Mouse (Mus musculus) hindbrain, embryonic 10.5 days (tissue): ENCODE data around the gene Lenep. TPM values are rescaled to one million over a fixed set of nuclear protein-coding genes. Genes with fewer than 3 reads are reported as not detected.

Experiments used
- DNase-seq: peaks from one replicate; pipeline ENCODE4 v3.0.0-alpha.2; 2017; ENCODE audit warnings: low spot score
- H3K27ac ChIP-seq: fragments of 300-500 bp; sonication (generic); 2 replicates; pipeline ENCODE4 v1.5.1; 2016; ENCODE audit warnings: mild to moderate bottlenecking, moderate library complexity
- H3K27me3 ChIP-seq: fragments of 300-500 bp; sonication (generic); 2 replicates; pipeline ENCODE4 v1.6.1; 2016; ENCODE audit warnings: mild to moderate bottlenecking; ENCODE audit not compliant: poor library complexity, insufficient read depth, severe bottlenecking
- H3K36me3 ChIP-seq: fragments of 300-500 bp; sonication (generic); 2 replicates; pipeline ENCODE4 v1.6.1; 2016; ENCODE audit warnings: mild to moderate bottlenecking, moderate library complexity
- H3K4me1 ChIP-seq: fragments of 300-500 bp; sonication (generic); replicated peaks from 2 replicates; pipeline ENCODE4 v1.6.1; 2016; ENCODE audit warnings: mild to moderate bottlenecking
- H3K4me3 ChIP-seq: fragments of 300-500 bp; sonication (generic); 2 replicates; pipeline ENCODE4 v1.5.1; 2016; ENCODE audit warnings: mild to moderate bottlenecking, moderate library complexity
- H3K9me3 ChIP-seq: fragments of 300-500 bp; sonication (generic); 2 replicates; pipeline ENCODE4 v1.6.1; 2016; ENCODE audit warnings: mild to moderate bottlenecking, moderate library complexity
- WGBS: fragments of 180-500 bp; shearing (Covaris S2); methylation state at CpG from one replicate; pipeline ENCODE4 v1.1.7; 2016; 5-methylcytosine and 5-hydroxymethylcytosine counted together
- polyA plus RNA-seq: library from polyadenylated mRNA; unstranded; fragments of >200 nt; fragmentation: Nextera tagmentation; extraction: Ambion mirVana; gene quantifications from 2 replicates; pipeline ENCODE4 v1.2.1, GENCODE M21; 2016

Gene Lenep
- polyA plus RNA-seq, 1 experiment from 2014 or later: 1.7 TPM

DNA sequence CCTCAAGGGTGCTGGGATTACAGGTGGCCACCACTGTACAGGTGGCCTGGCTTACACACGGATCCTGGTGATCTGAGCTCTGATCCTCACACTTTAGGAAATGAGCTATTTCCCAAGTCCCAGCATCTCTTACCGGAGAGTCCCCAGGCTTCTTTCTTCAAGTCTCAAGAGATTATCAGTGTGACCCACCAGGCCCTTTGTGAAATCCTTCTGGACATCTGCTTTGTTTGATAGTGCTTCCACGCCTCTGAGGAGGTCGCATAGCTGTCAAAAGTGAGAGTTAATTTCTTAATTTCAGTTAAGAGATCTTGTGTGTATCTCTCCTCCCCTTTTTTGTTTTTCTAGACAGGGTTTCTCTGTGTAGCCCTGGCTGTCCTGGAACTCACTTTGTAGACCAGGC lies 23.3 kb upstream of the Lenep start:
- Histone ChIP-seq H3K9me3 (no peaks in the 10 kb centered on the region), H3K4me3 (no peak overlapping the region), H3K36me3 (peaks cover 57% of the 10 kb centered on the region), H3K27ac (no peak overlapping the region), H3K27me3 (no peaks in the 10 kb centered on the region), H3K4me1 (peaks cover 41% of the 10 kb centered on the region)
- 91% methylated on average over 4 of the region's 4 CpGs for WGBS
- DNase-seq: no peak

GRCm38 (mm10) chr3:89425141-89425525 lies 22.5 kb upstream of the Lenep start:
- H3K36me3 ChIP-seq: peaks cover 57% of the 10 kb centered on the region
- no peaks in the 10 kb centered on the region for H3K27me3 ChIP-seq
- 87% methylated on average over 5 of the region's 5 CpGs for WGBS

DNA sequence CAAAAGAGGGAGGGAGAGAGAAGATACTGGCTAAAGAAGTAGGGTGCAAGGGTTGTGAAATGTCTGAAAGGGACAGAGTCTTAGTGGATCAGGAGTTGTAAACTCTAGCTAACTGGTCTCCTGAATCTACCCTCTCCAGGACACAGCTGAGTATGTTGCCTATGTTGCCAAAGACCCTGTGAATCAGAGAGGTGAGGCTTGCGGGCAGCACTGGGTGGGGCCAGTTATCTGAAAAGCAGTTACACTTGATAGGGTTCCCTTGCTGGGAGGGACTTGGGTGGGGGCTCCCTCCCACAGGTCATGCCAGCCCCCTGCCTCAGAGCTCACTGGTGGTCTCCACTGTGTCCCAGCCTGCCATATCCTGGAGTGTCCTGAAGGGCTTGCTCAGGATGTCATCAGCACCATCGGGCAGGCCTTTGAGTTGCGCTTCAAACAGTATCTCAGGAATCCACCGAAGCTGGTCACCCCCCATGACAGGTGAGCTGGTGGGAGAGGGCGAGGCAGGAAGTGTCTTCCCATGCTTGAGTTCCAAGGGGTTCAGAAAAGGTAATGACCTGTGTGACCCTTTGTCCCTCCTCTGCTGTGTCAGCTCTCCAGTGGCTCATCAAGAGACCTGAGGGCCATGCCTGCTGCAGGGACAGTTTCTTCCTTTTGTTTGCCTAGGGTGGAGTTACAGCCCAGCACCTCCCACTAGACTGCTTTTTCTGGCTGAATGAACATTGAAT lies 22.0 kb upstream of the Lenep start:
- H3K4me1 ChIP-seq: peaks cover 40% of the 10 kb centered on the region
- H3K4me3 ChIP-seq: no peak overlapping the region
- DNase-seq: no peak
- no peaks in the 10 kb centered on the region for H3K27me3 ChIP-seq
- no peak overlapping the region for H3K27ac ChIP-seq
- 88% methylated on average over 5 of the region's 5 CpGs for WGBS
- H3K9me3 ChIP-seq: no peaks in the 10 kb centered on the region
- peaks cover 57% of the 10 kb centered on the region for H3K36me3 ChIP-seq

More at GRCm38 (mm10) chr3:89425141-89425525, 22.5 kb upstream of the Lenep start:
- Histone ChIP-seq H3K27ac (no peak overlapping the region), H3K4me3 (no peak overlapping the region; the same call in 1 of the 2 replicates), H3K9me3 (no peaks in the 10 kb centered on the region), H3K4me1 (peaks cover 40% of the 10 kb centered on the region)
- no peak for DNase-seq

DNA sequence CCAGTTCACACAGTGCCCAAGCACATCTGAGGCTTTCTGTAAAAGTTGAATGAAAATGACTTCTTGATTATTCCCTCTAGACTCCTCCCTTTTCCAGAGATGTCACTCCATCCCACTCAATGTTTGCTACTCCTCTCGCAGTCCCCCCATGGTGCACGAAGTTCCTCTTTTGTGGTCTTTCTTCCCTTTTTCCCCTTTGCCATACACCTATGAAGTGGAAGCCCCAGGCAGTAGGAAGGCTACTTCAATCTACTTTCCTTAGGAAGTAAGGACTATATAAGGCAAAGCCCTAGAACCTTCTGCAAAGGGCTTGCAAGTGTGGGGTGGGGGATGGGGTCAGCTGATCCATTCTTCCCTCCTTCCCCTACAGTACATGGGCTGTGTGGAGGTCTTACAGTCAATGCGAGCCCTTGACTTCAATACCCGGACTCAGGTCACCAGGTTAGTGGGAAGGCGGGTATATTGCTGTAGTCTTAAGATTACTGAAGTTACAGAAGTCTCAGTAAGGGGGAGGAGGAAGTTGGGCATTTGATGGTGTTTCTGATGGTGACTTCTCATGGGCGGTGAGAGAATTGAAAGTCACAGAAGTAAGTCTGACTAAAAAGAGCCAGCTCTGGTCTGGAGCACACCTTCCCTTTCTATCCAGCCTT lies 20.1 kb upstream of the Lenep start:
- no peaks in the 10 kb centered on the region for H3K9me3 ChIP-seq
- H3K27ac ChIP-seq: peak overlapping the region; percentile 86
- H3K36me3 ChIP-seq: peaks cover 48% of the 10 kb centered on the region
- no peak for DNase-seq
- H3K4me1 ChIP-seq: peaks cover 46% of the 10 kb centered on the region
- WGBS: 71% methylated on average over 6 of the region's 6 CpGs
- H3K27me3 ChIP-seq: no peaks in the 10 kb centered on the region
- H3K4me3 ChIP-seq: peak overlapping the region; percentile 54

DNA sequence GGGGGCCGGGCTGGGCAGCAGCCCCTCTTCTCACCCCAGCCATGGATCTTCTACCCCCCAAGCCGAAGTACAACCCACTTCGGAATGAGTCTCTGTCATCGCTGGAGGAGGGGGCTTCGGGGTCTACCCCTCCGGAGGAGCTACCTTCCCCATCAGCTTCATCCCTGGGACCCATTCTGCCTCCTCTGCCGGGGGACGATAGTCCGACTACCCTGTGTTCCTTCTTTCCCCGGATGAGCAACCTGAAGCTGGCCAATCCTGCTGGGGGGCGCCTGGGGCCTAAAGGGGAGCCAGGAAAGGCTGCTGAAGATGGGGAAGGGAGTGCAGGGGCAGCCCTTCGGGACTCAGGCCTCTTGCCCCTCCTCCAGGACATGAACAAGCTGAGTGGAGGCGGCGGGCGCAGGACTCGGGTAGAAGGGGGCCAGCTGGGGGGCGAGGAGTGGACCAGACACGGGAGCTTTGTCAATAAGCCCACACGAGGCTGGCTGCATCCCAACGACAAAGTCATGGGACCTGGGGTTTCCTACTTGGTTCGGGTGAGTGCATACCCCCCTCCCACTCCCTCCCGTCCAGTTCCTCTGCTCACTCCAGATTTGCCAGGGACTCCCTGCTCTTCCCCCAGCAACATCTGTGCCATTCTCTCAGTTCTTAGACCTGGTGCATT lies 19.3 kb upstream of the Lenep start:
- H3K4me3 ChIP-seq: peak overlapping the region; percentile 54
- peak; percentile 21 for DNase-seq
- peaks cover 41% of the 10 kb centered on the region for H3K36me3 ChIP-seq
- peaks cover 46% of the 10 kb centered on the region for H3K4me1 ChIP-seq
- H3K27me3 ChIP-seq: no peaks in the 10 kb centered on the region
- H3K9me3 ChIP-seq: no peaks in the 10 kb centered on the region
- H3K27ac ChIP-seq: peak overlapping the region; percentile 86
- WGBS: 4% methylated on average over 22 of the region's 22 CpGs

DNA sequence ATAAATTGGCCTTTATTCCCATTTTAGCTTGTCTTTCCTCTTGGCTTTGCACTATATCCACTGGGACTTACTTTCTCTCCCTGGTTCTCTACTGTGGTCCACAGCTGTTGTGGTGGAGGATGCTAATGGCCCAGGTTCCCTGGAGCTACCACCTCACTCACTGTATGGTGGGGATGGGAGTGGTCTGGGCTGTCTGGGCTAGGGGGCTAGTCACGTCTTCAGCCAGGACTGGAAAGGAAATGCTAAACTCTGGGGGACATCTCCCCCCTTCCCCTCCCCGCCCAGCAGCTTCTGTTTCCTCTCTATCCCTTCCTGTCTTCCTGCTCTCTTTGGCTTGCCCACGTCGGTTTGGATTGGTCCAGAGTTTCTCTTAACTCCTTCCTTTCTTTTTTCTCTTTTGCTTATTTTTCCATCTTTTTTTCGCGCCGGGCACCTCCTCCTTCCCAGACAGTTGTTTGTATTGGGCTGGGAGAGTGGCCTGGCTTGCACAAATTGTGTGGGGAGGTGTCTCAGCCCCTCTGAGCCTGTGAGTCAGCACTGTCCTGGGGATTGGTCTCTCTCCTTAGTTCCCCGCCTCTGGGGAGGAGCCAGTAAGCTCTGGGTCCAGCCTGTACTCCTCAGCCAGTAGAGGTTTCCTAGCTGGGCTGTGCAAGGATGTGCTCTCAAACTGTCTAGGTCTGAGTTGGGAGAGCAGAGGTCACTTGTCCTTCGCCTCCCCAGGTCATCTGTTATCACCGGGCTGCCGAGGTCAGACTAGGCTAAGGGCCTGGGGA lies 18.6 kb upstream of the Lenep start:
- WGBS: 2% methylated on average over 11 of the region's 11 CpGs
- peak overlapping the region; percentile 86 for H3K27ac ChIP-seq

DNA sequence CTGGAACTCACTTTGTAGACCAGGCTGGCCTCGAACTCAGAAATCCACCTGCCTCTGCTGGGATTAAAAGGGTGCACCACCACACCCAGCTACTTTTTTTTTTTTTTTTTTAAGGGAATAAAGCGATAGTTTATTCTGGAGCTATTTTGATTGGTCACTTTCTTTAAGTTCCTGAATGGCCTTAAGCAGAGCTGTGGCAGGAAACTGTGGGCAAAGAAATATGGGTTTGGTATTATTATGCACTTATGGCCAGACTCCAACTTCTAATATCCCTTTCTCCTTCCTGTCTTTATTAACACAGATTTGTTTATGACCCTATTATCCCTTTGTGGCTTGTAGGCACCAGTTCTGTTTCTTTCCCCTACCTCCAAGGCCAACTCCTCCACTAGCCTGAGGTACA lies 17.8 kb upstream of the Lenep start:
- no peak for DNase-seq
- Histone ChIP-seq H3K9me3 (no peaks in the 10 kb centered on the region), H3K4me1 (peaks cover 55% of the 10 kb centered on the region), H3K27me3 (no peaks in the 10 kb centered on the region), H3K27ac (peak overlapping the region; percentile 86), H3K4me3 (peak overlapping the region; percentile 54), H3K36me3 (peaks cover 37% of the 10 kb centered on the region)
- 69% methylated on average over 2 of the region's 2 CpGs for WGBS

More for the DNA sequence above, 18.6 kb upstream of the Lenep start:
- Histone ChIP-seq H3K4me3 (peak overlapping the region; percentile 54), H3K4me1 (peaks cover 53% of the 10 kb centered on the region), H3K36me3 (peaks cover 37% of the 10 kb centered on the region), H3K9me3 (no peaks in the 10 kb centered on the region), H3K27me3 (no peaks in the 10 kb centered on the region)
- DNase-seq: peak; percentile 77

- peak overlapping the region; percentile 70 for H3K4me3 ChIP-seq
- no peaks in the 10 kb centered on the region for H3K27me3 ChIP-seq
- no peaks in the 10 kb centered on the region for H3K9me3 ChIP-seq
- peak overlapping the region; percentile 96 for H3K27ac ChIP-seq
- peaks cover 55% of the 10 kb centered on the region for H3K4me1 ChIP-seq
- H3K36me3 ChIP-seq: peaks cover 37% of the 10 kb centered on the region
- 35% methylated on average over 3 of the region's 3 CpGs for WGBS
- no peak for DNase-seq
Measured at GRCm38 (mm10) chr3:89419981-89420380, 17.4 kb upstream of the Lenep start.

- H3K27ac ChIP-seq: peak overlapping the region; percentile 96
- no peaks in the 10 kb centered on the region for H3K27me3 ChIP-seq
- H3K4me1 ChIP-seq: peaks cover 55% of the 10 kb centered on the region
- no peaks in the 10 kb centered on the region for H3K9me3 ChIP-seq
- 3% methylated on average over 9 of the region's 9 CpGs for WGBS
- H3K36me3 ChIP-seq: peaks cover 37% of the 10 kb centered on the region
- H3K4me3 ChIP-seq: peak overlapping the region; percentile 70
- DNase-seq: peak; percentile 51
Measured at GRCm38 (mm10) chr3:89419571-89419970, 17.0 kb upstream of the Lenep start.

DNA sequence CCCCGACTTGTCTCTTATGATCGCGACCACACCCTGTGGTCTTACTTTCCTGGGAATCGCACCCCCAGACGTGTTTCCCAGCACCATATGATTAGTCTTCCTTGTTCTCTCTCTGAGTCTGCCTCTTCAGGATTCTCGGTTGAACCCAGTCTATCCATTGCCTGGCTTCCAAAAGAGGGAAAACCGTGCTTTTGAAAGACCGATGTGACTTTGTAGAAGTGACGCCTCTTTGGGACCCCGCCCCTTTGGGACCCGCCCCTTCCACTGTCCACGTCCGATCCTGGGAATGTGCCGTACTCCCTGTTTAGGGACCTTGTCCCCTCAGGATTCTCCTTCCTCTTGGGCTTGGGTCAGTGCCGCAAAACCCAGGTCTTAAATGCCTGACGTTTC lies 16.3 kb upstream of the Lenep start:
- Histone ChIP-seq H3K9me3 (no peaks in the 10 kb centered on the region), H3K4me3 (peak overlapping the region; percentile 70), H3K4me1 (peaks cover 55% of the 10 kb centered on the region), H3K36me3 (peaks cover 37% of the 10 kb centered on the region), H3K27ac (peak overlapping the region; percentile 96), H3K27me3 (no peaks in the 10 kb centered on the region)
- under 1% methylated on average over 16 of the region's 16 CpGs for WGBS
- peak; percentile 83 for DNase-seq

GRCm38 (mm10) chr3:89418170-89418860 lies 15.7 kb upstream of the Lenep start, which contains the start of the genes Cks1b and Shc1:
Gene Cks1b (minus strand): TSS chr3:89418383.
Gene Shc1 (plus strand): TSS chr3:89418443.
- H3K27me3 ChIP-seq: no peaks in the 10 kb centered on the region
- H3K9me3 ChIP-seq: no peaks in the 10 kb centered on the region
- H3K4me3 ChIP-seq: peak within 1 kb of the TSS; percentile 70
- H3K27ac ChIP-seq: peak within 1 kb of the TSS; percentile 96
- H3K4me1 ChIP-seq: peaks cover 51% of the 10 kb centered on the region
- DNase-seq: peak; percentile 98
- peaks cover 36% of the 10 kb centered on the region for H3K36me3 ChIP-seq
- under 1% methylated on average over 39 of the region's 39 CpGs for WGBS

DNA sequence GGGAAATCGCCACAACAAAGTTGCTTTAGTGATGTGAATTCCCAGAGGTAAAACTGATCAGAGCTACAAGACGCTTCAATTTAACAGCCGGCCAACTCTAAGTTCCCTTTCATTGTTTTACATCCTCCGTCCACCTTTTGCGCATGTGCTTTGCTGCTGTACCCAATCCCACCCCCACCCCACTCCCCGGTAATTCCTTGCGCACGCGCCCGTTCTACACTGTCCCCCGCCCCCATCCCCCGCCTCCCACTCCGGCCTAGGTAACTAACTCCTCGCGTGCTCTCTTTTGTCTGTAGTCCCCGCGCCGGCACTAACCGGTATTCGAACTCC lies 15.2 kb upstream of the Lenep start:
- no peaks in the 10 kb centered on the region for H3K27me3 ChIP-seq
- peak overlapping the region; percentile 70 for H3K4me3 ChIP-seq
- WGBS: 0% methylated on average over 20 of the region's 20 CpGs
- no peak for DNase-seq
- H3K36me3 ChIP-seq: peaks cover 37% of the 10 kb centered on the region
- no peaks in the 10 kb centered on the region for H3K9me3 ChIP-seq
- H3K27ac ChIP-seq: peak overlapping the region; percentile 96
- H3K4me1 ChIP-seq: peaks cover 47% of the 10 kb centered on the region
